Mouse (Mus musculus) heart, embryonic 16.5 days (tissue): ENCODE results near the gene Nek2. TPM values are rescaled to one million over a fixed set of nuclear protein-coding genes. Genes with fewer than 3 reads are reported as not detected.
A peak's percentile ranks its signal among the peaks of the same experiment; 100 is the strongest.

Experiments used
- ATAC-seq: fragments of 200-750 bp; cut with Nextera tagmentation; replicated peaks from 2 replicates; pipeline ENCODE4 v1.8.0; 2017; ENCODE audit warnings: moderate number of reproducible peaks; ENCODE audit not compliant: insufficient read depth, low FRiP score; ENCODE audit errors: extremely low read depth
- H3K27ac ChIP-seq: fragments of 300-500 bp; sonication (generic); 2 replicates; pipeline ENCODE4 v1.5.1; 2014; ENCODE audit warnings: mild to moderate bottlenecking, low read length, control low read depth, moderate library complexity
- H3K27me3 ChIP-seq: fragments of 300-500 bp; sonication (generic); 2 replicates; pipeline ENCODE4 v1.6.1; 2014; ENCODE audit warnings: low read length, mixed read lengths; ENCODE audit not compliant: control insufficient read depth, insufficient read depth
- H3K36me3 ChIP-seq: fragments of 300-500 bp; sonication (generic); 2 replicates; pipeline ENCODE4 v1.6.1; 2014; ENCODE audit not compliant: control insufficient read depth, insufficient read depth
- H3K4me1 ChIP-seq: fragments of 300-500 bp; sonication (generic); 2 replicates; pipeline ENCODE4 v1.6.1; 2014; ENCODE audit warnings: low read length, mixed read lengths; ENCODE audit not compliant: control insufficient read depth, insufficient read depth
- H3K4me2 ChIP-seq: fragments of 300-500 bp; sonication (generic); 2 replicates; pipeline ENCODE4 v1.6.1; 2014; ENCODE audit warnings: low read depth, mild to moderate bottlenecking, control low read depth, low read length
- H3K4me3 ChIP-seq: fragments of 300-500 bp; sonication (generic); 2 replicates; pipeline ENCODE4 v1.5.1; 2014; ENCODE audit warnings: mild to moderate bottlenecking, control low read depth, low read length
- H3K9ac ChIP-seq: fragments of 300-500 bp; sonication (generic); 2 replicates; pipeline ENCODE4 v1.6.1; 2014; ENCODE audit warnings: low read length, control low read depth
- H3K9me3 ChIP-seq: fragments of 300-500 bp; sonication (generic); replicated peaks from 2 replicates; pipeline ENCODE4 v1.6.1; 2016; ENCODE audit warnings: low read length; ENCODE audit not compliant: control insufficient read depth
- WGBS: fragments of 180-500 bp; shearing (Covaris S2); extraction: QIAGEN DNeasy Blood & Tissue Kit; methylation state at CpG from one replicate; pipeline ENCODE4 v1.1.7; 2014; 5-methylcytosine and 5-hydroxymethylcytosine counted together
- polyA plus RNA-seq: library from polyadenylated mRNA; unstranded; fragments of >200 nt; fragmentation: Nextera tagmentation; extraction: Ambion mirVana; gene quantifications from 2 replicates; pipeline ENCODE4 v1.2.1, GENCODE M21; 2015

The Nek2 gene
- polyA plus RNA-seq, 1 experiment from 2014 or later: 38.6 TPM

- Histone ChIP-seq H3K4me1 (0 out of 2 replicates have a peak, but pooled peaks cover 4% of the 10 kb centered on the region), H3K9ac (no peak overlapping the region), H3K4me3 (no peak overlapping the region), H3K27ac (no peak overlapping the region), H3K36me3 (no peaks in the 10 kb centered on the region), H3K4me2 (no peak overlapping the region), H3K27me3 (no peaks in the 10 kb centered on the region), H3K9me3 (0 out of 2 replicates have a peak, but pooled peaks cover 3% of the 10 kb centered on the region)
- peak; percentile 52 for ATAC-seq
- WGBS: 47% methylated on average over 12 of the region's 12 CpGs
Observed at GRCm38 (mm10) chr1:191808688-191809223, 12.5 kb upstream of the Nek2 start.

GRCm38 (mm10) chr1:191811774-191812173, 9.5 kb upstream of the Nek2 start:
- Histone ChIP-seq H3K4me3 (no peak overlapping the region), H3K27me3 (no peaks in the 10 kb centered on the region), H3K4me1 (0 out of 2 replicates have a peak, but pooled peaks cover 4% of the 10 kb centered on the region), H3K27ac (no peak overlapping the region), H3K9me3 (0 out of 2 replicates have a peak, but pooled peaks cover 1% of the 10 kb centered on the region), H3K9ac (no peak overlapping the region), H3K4me2 (no peak overlapping the region), H3K36me3 (no peaks in the 10 kb centered on the region)
- ATAC-seq: no peak
- 74% methylated on average over 12 of the region's 12 CpGs for WGBS

- 79% methylated on average over 13 of the region's 13 CpGs for WGBS
- Histone ChIP-seq H3K4me3 (no peak overlapping the region), H3K4me1 (0 out of 2 replicates have a peak, but pooled peaks cover 4% of the 10 kb centered on the region), H3K9ac (no peak overlapping the region), H3K9me3 (no peaks in the 10 kb centered on the region), H3K27ac (no peak overlapping the region), H3K36me3 (no peaks in the 10 kb centered on the region), H3K27me3 (no peaks in the 10 kb centered on the region), H3K4me2 (no peak overlapping the region)
- ATAC-seq: no peak
Observed at GRCm38 (mm10) chr1:191812949-191813691, 8.1 kb upstream of the Nek2 start.

- no peaks in the 10 kb centered on the region for H3K9me3 ChIP-seq
- WGBS: 77% methylated on average over 4 of the region's 4 CpGs
- H3K36me3 ChIP-seq: no peaks in the 10 kb centered on the region
- H3K9ac ChIP-seq: no peak overlapping the region
- H3K4me3 ChIP-seq: no peak overlapping the region
- no peaks in the 10 kb centered on the region for H3K27me3 ChIP-seq
- no peak overlapping the region for H3K4me2 ChIP-seq
- ATAC-seq: no peak
- H3K4me1 ChIP-seq: no peaks in the 10 kb centered on the region
- no peak overlapping the region for H3K27ac ChIP-seq
Observed at GRCm38 (mm10) chr1:191814240-191814639, 7.0 kb upstream of the Nek2 start.

- ATAC-seq: no peak
- WGBS: 50% methylated on average over 5 of the region's 5 CpGs
Observed at GRCm38 (mm10) chr1:191814935-191815334, 6.3 kb upstream of the Nek2 start.

GRCm38 (mm10) chr1:191816596-191816995, 4.6 kb upstream of the Nek2 start:
- H3K4me2 ChIP-seq: no peak overlapping the region
- no peak overlapping the region for H3K4me3 ChIP-seq
- no peaks in the 10 kb centered on the region for H3K36me3 ChIP-seq
- no peak for ATAC-seq
- peaks cover 4% of the 10 kb centered on the region; the same call in 1 of the 2 replicates for H3K4me1 ChIP-seq
- WGBS: 74% methylated on average over 3 of the region's 3 CpGs
- no peak overlapping the region for H3K27ac ChIP-seq
- no peaks in the 10 kb centered on the region for H3K27me3 ChIP-seq
- H3K9me3 ChIP-seq: no peaks in the 10 kb centered on the region
- no peak overlapping the region for H3K9ac ChIP-seq

More at GRCm38 (mm10) chr1:191814935-191815334, 6.3 kb upstream of the Nek2 start:
- Histone ChIP-seq H3K27ac (no peak overlapping the region), H3K36me3 (no peaks in the 10 kb centered on the region), H3K9ac (no peak overlapping the region), H3K4me1 (no peaks in the 10 kb centered on the region), H3K27me3 (no peaks in the 10 kb centered on the region), H3K4me3 (no peak overlapping the region), H3K4me2 (no peak overlapping the region), H3K9me3 (no peaks in the 10 kb centered on the region)

- ATAC-seq: peak; percentile 39; the same call in 1 of the 2 replicates
- H3K4me2 ChIP-seq: no peak overlapping the region
Observed at GRCm38 (mm10) chr1:191817418-191818144, 3.7 kb upstream of the Nek2 start.

GRCm38 (mm10) chr1:191818145-191818631, 3.1 kb upstream of the Nek2 start:
- Histone ChIP-seq H3K4me1 (peaks cover 11% of the 10 kb centered on the region), H3K36me3 (no peaks in the 10 kb centered on the region), H3K4me3 (no peak overlapping the region), H3K9ac (no peak overlapping the region), H3K4me2 (no peak overlapping the region), H3K9me3 (no peaks in the 10 kb centered on the region), H3K27me3 (no peaks in the 10 kb centered on the region), H3K27ac (no peak overlapping the region)
- 45% methylated on average over 6 of the region's 6 CpGs for WGBS
- no peak for ATAC-seq

More at GRCm38 (mm10) chr1:191817418-191818144, 3.7 kb upstream of the Nek2 start:
- Histone ChIP-seq H3K36me3 (no peaks in the 10 kb centered on the region), H3K27me3 (no peaks in the 10 kb centered on the region), H3K4me1 (peaks cover 11% of the 10 kb centered on the region), H3K9ac (no peak overlapping the region), H3K4me3 (no peak overlapping the region), H3K9me3 (no peaks in the 10 kb centered on the region), H3K27ac (no peak overlapping the region)
- 35% methylated on average over 19 of the region's 19 CpGs for WGBS

GRCm38 (mm10) chr1:191819026-191819425, 2.2 kb upstream of the Nek2 start:
- no peak overlapping the region for H3K9ac ChIP-seq
- no peaks in the 10 kb centered on the region for H3K36me3 ChIP-seq
- no peak for ATAC-seq
- H3K27ac ChIP-seq: no peak overlapping the region
- no peaks in the 10 kb centered on the region for H3K9me3 ChIP-seq
- H3K4me2 ChIP-seq: no peak overlapping the region
- no peak overlapping the region for H3K4me3 ChIP-seq
- no peaks in the 10 kb centered on the region for H3K27me3 ChIP-seq
- H3K4me1 ChIP-seq: peaks cover 11% of the 10 kb centered on the region
